Mouse (Mus musculus) hindbrain, embryonic 16.5 days (tissue): Measurements from ENCODE around the gene Lhfpl2. TPM values are rescaled to one million over a fixed set of nuclear protein-coding genes. Genes with fewer than 3 reads are reported as not detected.

ENCODE experiments used
- ATAC-seq: fragments of 200-750 bp; cut with Nextera tagmentation; 2 replicates; pipeline ENCODE4 v1.8.0; 2017; ENCODE audit warnings: moderate TSS enrichment, moderate library complexity
- H3K27ac ChIP-seq: fragments of 300-500 bp; sonication (generic); 2 replicates; pipeline ENCODE4 v1.5.1; 2014; ENCODE audit warnings: low read depth, mild to moderate bottlenecking, control low read depth, low read length, moderate library complexity
- H3K27me3 ChIP-seq: fragments of 300-500 bp; sonication (generic); replicated peaks from 2 replicates; pipeline ENCODE4 v1.6.1; 2014; ENCODE audit warnings: low read length; ENCODE audit not compliant: control insufficient read depth, insufficient read depth
- H3K36me3 ChIP-seq: fragments of 300-500 bp; sonication (generic); 2 replicates; pipeline ENCODE4 v1.6.1; 2014; ENCODE audit warnings: mild to moderate bottlenecking, low read length, moderate library complexity, mixed read lengths; ENCODE audit not compliant: control insufficient read depth, insufficient read depth
- H3K4me1 ChIP-seq: fragments of 300-500 bp; sonication (generic); 2 replicates; pipeline ENCODE4 v1.6.1; 2014; ENCODE audit warnings: low read depth, low read length; ENCODE audit not compliant: control insufficient read depth, insufficient read depth
- H3K4me2 ChIP-seq: fragments of 300-500 bp; sonication (generic); 2 replicates; pipeline ENCODE4 v1.6.1; 2014; ENCODE audit warnings: mild to moderate bottlenecking, low read length, control low read depth, moderate library complexity
- H3K4me3 ChIP-seq: fragments of 300-500 bp; sonication (generic); 2 replicates; pipeline ENCODE4 v1.5.1; 2014; ENCODE audit warnings: mild to moderate bottlenecking, low read length, control low read depth, moderate library complexity
- H3K9ac ChIP-seq: fragments of 300-500 bp; sonication (generic); 2 replicates; pipeline ENCODE4 v1.6.1; 2014; ENCODE audit warnings: low read depth, mild to moderate bottlenecking, control low read depth, low read length, moderate library complexity
- H3K9me3 ChIP-seq: fragments of 300-500 bp; sonication (generic); 2 replicates; pipeline ENCODE4 v1.6.1; 2014; ENCODE audit warnings: mild to moderate bottlenecking, low read length, moderate library complexity; ENCODE audit not compliant: control insufficient read depth
- WGBS: fragments of 180-500 bp; shearing (Covaris S2); extraction: QIAGEN DNeasy Blood & Tissue Kit; methylation state at CpG from one replicate; pipeline ENCODE4 v1.1.7; 2014; 5-methylcytosine and 5-hydroxymethylcytosine counted together
- polyA plus RNA-seq: library from polyadenylated mRNA; unstranded; fragments of >200 nt; fragmentation: Nextera tagmentation; extraction: Ambion mirVana; gene quantifications from 2 replicates; pipeline ENCODE4 v1.2.1, GENCODE M21; 2015

The Lhfpl2 gene
- polyA plus RNA-seq, 1 experiment from 2014 or later, result 21.0 TPM

DNA sequence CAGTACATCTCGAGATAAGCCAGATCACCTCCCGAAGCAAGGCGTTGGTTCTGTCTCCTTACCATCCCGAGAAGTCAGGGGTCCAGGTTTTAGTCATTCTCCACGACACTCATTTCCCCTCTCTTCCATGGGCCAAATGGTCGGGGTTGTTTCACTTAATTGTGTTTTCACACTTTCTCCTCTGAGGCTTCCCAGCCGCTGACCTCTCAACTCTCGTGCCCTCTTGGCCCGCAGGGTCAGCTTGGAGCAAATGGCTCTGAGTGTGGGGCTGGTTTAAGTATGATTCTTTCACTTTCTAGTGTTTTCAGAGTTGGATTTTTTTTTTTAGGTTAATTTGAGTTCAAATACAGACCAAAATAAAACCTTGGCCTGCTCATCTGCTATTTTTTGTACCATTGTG lies 31.7 kb downstream of the Lhfpl2 start:
- Histone ChIP-seq H3K4me2 (no peak overlapping the region), H3K4me1 (no peaks in the 10 kb centered on the region), H3K9ac (no peak overlapping the region), H3K27me3 (peaks cover 3% of the 10 kb centered on the region), H3K27ac (no peak overlapping the region), H3K36me3 (no peaks in the 10 kb centered on the region), H3K9me3 (no peaks in the 10 kb centered on the region), H3K4me3 (no peak overlapping the region)
- no peak for ATAC-seq
- 68% methylated on average over 9 of the region's 9 CpGs for WGBS

DNA sequence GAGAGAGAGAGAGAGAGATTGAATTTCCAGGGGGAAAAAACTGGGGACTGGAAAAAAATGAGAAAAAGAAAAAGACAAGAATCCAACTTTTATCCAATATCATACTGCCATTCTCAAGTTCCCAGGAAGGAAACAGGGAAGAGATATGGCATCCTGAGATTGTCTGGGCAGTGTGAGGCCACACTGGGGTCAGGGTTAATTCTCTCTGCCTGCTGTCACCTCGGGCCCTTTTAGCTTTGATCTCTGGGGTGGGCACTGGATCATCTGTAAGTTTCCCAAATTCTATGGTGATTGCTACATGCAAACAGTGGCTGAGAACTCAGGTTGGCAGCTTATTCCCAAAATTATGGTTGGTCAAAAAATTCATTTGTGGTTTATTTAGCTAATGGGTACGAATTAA lies 33.8 kb downstream of the Lhfpl2 start:
- Histone ChIP-seq H3K4me2 (no peak overlapping the region), H3K4me3 (no peak overlapping the region), H3K9me3 (no peaks in the 10 kb centered on the region), H3K27me3 (peaks cover 3% of the 10 kb centered on the region), H3K36me3 (no peaks in the 10 kb centered on the region), H3K9ac (no peak overlapping the region), H3K4me1 (no peaks in the 10 kb centered on the region), H3K27ac (no peak overlapping the region)
- WGBS, result 50% methylated on average over 2 of the region's 2 CpGs
- ATAC-seq, result no peak

DNA sequence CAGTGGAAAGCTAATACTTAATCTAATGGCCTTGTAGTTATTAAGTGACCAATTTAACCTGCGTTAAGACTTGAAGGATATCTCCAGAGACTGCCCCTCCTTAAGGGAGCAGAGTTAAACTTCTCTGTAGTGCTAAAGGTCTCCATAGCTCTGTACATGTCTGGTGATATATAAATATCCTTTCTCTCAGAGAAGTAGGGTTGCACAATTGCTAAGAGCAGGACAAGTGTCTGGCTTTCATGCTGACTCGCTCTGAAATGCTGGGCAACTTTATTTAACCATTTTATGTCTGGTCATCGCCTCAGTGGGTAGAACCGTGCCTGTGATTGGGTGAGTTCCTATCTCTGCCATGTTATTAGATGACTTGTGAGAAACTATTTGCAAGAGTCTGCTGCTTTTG lies 36.6 kb downstream of the Lhfpl2 start:
- Histone ChIP-seq H3K27me3 (peaks cover 3% of the 10 kb centered on the region), H3K27ac (no peak overlapping the region), H3K4me2 (no peak overlapping the region), H3K4me3 (no peak overlapping the region), H3K9ac (no peak overlapping the region), H3K4me1 (peaks cover 8% of the 10 kb centered on the region), H3K36me3 (no peaks in the 10 kb centered on the region), H3K9me3 (no peaks in the 10 kb centered on the region)
- WGBS, result 88% methylated on average over 4 of the region's 4 CpGs
- ATAC-seq, result no peak

DNA sequence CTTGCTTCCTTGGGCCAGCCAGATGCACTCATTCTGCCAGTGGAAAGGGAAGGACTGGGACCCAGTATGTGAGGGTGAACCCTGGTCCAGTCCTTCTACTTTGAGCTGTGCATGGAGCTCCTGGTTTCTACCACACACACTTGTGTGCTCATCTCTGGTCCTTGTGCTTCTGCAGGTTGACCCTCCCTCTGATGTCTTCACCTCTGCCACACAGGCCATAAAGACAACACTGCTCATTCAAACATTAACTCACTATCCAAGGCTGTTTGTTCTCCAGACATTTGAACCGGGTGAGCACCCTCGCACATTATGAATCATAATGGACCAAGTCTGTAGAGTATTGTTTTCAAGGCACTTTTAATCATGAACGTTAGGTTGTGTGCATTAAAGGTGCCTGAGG lies 37.0 kb downstream of the Lhfpl2 start:
- Histone ChIP-seq H3K27me3 (peaks cover 3% of the 10 kb centered on the region), H3K9me3 (no peaks in the 10 kb centered on the region), H3K27ac (no peak overlapping the region), H3K4me2 (no peak overlapping the region), H3K4me1 (peaks cover 8% of the 10 kb centered on the region), H3K4me3 (no peak overlapping the region), H3K9ac (no peak overlapping the region), H3K36me3 (no peaks in the 10 kb centered on the region)
- WGBS, result 66% methylated on average over 3 of the region's 3 CpGs
- ATAC-seq, result no peak

DNA sequence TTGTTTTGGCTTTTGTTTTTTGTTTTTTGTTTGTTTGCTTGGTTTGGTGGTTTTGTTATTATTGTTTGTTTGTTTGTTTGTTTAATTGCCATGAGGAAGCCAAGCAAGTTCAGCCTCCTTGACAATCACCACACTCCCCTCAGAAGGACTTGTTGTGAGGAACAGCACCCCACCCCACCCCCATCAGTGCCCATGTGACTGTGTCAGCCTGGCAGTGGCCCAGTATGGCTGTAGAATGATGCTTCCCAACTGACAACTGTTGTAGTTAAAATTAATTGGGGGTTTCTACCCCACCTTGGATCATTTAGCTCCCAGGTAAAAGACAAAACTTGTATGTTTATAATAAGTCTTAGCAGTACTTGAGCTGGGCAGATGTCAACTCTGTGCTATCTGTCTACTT lies 37.6 kb downstream of the Lhfpl2 start:
- peaks cover 3% of the 10 kb centered on the region for H3K27me3 ChIP-seq

DNA sequence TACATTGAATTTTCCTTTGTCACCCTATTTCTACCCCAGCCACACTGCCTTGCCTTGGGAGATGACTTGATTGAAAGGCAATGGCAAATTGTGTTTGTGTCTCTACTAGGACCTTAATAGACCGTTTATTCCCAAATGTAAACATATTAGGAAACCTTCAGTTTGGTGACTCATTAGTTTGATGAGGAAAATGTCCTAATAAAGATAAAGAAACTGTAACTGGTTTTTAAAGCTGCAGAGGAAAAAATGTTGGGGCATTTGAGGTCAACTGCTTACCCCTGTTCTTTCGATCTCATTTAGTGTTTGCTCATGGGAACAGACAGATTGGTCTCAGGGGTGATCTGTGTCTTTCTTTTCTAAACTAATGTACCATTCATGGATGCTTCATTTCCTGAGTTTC lies 40.1 kb downstream of the Lhfpl2 start:
- Histone ChIP-seq H3K27me3 (peaks cover under 1% of the 10 kb centered on the region; the same call in 1 of the 2 replicates), H3K36me3 (no peaks in the 10 kb centered on the region), H3K4me2 (no peak overlapping the region), H3K27ac (no peak overlapping the region), H3K4me3 (no peak overlapping the region), H3K9me3 (no peaks in the 10 kb centered on the region), H3K9ac (no peak overlapping the region), H3K4me1 (peaks cover 8% of the 10 kb centered on the region)
- ATAC-seq, result no peak
- 66% methylated on average over 2 of the region's 2 CpGs for WGBS

More for the DNA sequence above, 37.6 kb downstream of the Lhfpl2 start:
- Histone ChIP-seq H3K4me1 (peaks cover 8% of the 10 kb centered on the region), H3K4me2 (no peak overlapping the region), H3K4me3 (no peak overlapping the region), H3K9ac (no peak overlapping the region), H3K27ac (no peak overlapping the region), H3K9me3 (no peaks in the 10 kb centered on the region), H3K36me3 (no peaks in the 10 kb centered on the region)
- no peak for ATAC-seq

DNA sequence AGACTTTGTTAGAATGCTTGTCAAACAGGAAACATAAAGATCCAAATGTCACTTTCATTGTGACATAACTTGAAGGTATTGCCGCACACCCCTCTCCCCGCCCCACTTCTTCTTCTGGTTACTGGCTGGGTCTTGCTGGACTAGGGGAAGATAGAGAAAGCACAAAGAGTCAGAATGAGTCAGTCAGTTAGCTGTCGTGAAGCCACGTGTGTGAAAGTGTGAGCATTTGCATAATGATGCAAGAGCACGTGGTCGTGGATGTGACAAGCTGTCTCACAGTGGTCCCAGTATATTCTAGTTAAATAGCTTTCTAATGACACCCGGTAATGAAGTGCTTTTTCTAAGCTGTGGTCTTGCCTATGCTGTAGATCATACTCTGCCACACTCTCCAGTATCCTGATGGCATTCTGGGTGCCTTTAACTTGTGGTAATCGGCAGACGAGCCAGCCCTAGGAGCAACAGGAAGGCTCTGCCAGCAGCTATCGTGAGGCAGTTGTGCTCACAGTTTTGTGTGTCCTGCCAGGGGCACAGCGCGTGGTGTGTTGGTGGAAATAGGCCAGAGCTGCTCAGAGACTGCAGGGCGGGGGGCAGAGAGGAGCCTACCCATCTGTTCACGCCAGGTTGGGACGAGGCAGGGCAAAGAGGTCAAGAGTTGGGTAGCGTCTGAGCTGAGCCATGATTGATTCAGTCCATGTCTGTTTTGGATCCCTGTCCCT lies 40.9 kb downstream of the Lhfpl2 start:
- no peak overlapping the region for H3K4me2 ChIP-seq
- ATAC-seq, result peak; percentile 74; the same call in 1 of the 2 replicates

DNA sequence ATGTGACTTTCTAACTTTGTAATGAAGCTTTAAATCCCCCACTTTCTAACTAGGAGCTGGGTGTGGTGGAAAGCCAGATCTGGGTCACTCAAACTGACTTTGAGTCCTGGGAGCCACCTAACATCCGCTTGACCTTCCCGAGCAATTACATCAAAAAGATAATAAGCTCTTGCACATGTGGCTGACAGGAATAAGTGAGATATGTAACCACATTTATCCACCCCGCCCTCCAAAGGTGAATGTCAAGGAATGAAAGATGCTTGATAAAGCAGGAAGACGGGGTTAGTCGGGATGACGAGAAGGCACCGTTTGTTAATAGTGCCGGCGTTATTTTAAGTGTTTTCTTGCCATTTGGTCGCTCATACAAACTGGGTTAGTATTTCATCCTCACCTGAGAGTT lies 41.5 kb downstream of the Lhfpl2 start:
- ATAC-seq, result no peak
- H3K27ac ChIP-seq, result no peak overlapping the region
- H3K9me3 ChIP-seq, result no peaks in the 10 kb centered on the region
- H3K4me2 ChIP-seq, result no peak overlapping the region
- no peaks in the 10 kb centered on the region for H3K36me3 ChIP-seq
- H3K4me3 ChIP-seq, result no peak overlapping the region
- WGBS, result 91% methylated on average over 10 of the region's 10 CpGs
- peaks cover 8% of the 10 kb centered on the region for H3K4me1 ChIP-seq
- no peaks in the 10 kb centered on the region for H3K27me3 ChIP-seq
- no peak overlapping the region for H3K9ac ChIP-seq

More for the DNA sequence above, 40.9 kb downstream of the Lhfpl2 start:
- H3K9ac ChIP-seq, result no peak overlapping the region
- no peaks in the 10 kb centered on the region for H3K27me3 ChIP-seq
- no peak overlapping the region for H3K27ac ChIP-seq
- 53% methylated on average over 16 of the region's 16 CpGs for WGBS
- no peak overlapping the region for H3K4me3 ChIP-seq
- no peaks in the 10 kb centered on the region for H3K36me3 ChIP-seq
- H3K4me1 ChIP-seq, result peaks cover 8% of the 10 kb centered on the region
- H3K9me3 ChIP-seq, result no peaks in the 10 kb centered on the region

DNA sequence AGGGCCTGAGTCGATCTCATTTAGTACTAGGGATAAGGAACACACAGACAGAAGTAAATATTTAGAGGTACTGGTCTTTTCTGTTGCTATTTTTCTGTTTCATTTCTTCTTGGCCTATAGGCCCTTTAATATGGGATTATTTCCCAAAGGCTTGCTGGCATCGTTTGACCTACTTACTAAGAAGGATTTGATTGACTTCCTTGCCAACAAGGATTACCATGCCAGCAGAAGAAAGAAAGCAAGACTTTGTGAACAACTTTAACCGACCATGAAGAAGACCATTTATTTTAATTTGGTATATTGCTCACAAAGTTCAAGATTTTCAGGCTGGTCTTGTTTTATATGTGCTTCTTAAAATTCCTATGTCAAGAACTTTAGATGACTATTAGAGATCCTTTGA lies 42.8 kb downstream of the Lhfpl2 start:
- Histone ChIP-seq H3K9ac (no peak overlapping the region), H3K27ac (no peak overlapping the region), H3K27me3 (no peaks in the 10 kb centered on the region), H3K36me3 (no peaks in the 10 kb centered on the region), H3K4me3 (no peak overlapping the region), H3K9me3 (no peaks in the 10 kb centered on the region), H3K4me1 (peaks cover 8% of the 10 kb centered on the region), H3K4me2 (no peak overlapping the region)
- no peak for ATAC-seq
- WGBS, result 68% methylated on average over 3 of the region's 3 CpGs
